Mouse (Mus musculus) liver, adult 2 months (tissue): ENCODE measurements around the gene Zfp932.

Source experiments
- CTCF ChIP-seq: fragments of 200-500 bp; IDR thresholded peaks from 2 replicates; pipeline ENCODE4 v1.5.1; 2011; ENCODE audit warnings: low read depth, low read length, control low read depth
- POLR2A ChIP-seq: fragments of 200-500 bp; IDR thresholded peaks from 2 replicates; pipeline ENCODE4 v1.6.1; 2011; ENCODE audit warnings: low read length, control low read depth; ENCODE audit not compliant: insufficient read depth; ENCODE audit errors: extremely low read depth

GRCm38 (mm10) chr5:110057637-110058408, 61.5 kb downstream of the Zfp932 start:
- TF ChIP-seq POLR2A (no peak), CTCF (no peak)
